Mouse (Mus musculus): Measurements from ENCODE around the gene Upk1a. TPM values are rescaled to one million over a fixed set of nuclear protein-coding genes. Genes with fewer than 3 reads are reported as not detected.
A peak's percentile ranks its signal among the peaks of the same experiment; 100 is the strongest.

Gene Upk1a
- polyA plus RNA-seq, 1 experiment from 2014 or later, result 0.44 TPM

GRCm38 (mm10) chr7:30586455-30587020, 26.1 kb downstream of the Upk1a start:
- H3K4me3 ChIP-seq, result peak overlapping the region; percentile 99
- peak overlapping the region; percentile 99; the same call in 1 of the 2 replicates for H3K27ac ChIP-seq (replicated peaks)
- WGBS, result 92% methylated on average over 28 of the region's 28 CpGs
- H3K9me3 ChIP-seq (replicated peaks), result no peaks in the 10 kb centered on the region
- H3K4me1 ChIP-seq, result peaks cover 27% of the 10 kb centered on the region
- DNase-seq (ENCODE audit: low spot score), result no peak
- no peaks in the 10 kb centered on the region for H3K27me3 ChIP-seq (ENCODE audit: low read depth, poor library complexity, severe bottlenecking)
- peaks cover 54% of the 10 kb centered on the region for H3K36me3 ChIP-seq

DNA sequence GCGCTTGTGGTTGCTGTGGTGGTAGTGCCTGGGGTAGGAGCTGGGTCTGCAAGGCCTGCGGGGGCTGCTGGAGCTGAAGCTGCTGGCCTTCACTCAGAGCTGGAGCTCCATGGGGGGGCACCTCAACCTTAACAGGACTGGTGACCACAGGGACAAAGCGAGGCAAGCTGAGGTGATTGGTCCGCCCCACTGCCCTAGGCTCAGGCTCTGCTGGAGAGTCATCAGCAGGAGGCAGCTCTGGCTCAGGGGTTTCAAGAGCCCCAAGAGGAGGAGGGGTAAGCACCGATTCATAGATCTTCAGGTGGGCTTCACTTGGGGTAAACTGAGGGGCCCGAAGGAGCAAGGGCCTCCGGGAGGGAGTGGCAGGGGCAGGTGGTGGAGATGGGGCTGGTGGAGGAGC, 27.5 kb downstream of the Upk1a start:
- Histone ChIP-seq H3K4me3 (no peak overlapping the region), H3K36me3 (peaks cover 67% of the 10 kb centered on the region), H3K27ac (replicated peaks) (no peak overlapping the region), H3K4me1 (peaks cover 22% of the 10 kb centered on the region), H3K27me3 (ENCODE audit: low read depth, poor library complexity, severe bottlenecking) (no peaks in the 10 kb centered on the region), H3K9me3 (replicated peaks) (no peaks in the 10 kb centered on the region)
- no peak for DNase-seq (ENCODE audit: low spot score)
- 94% methylated on average over 7 of the region's 7 CpGs for WGBS

- H3K9me3 ChIP-seq (replicated peaks), result no peaks in the 10 kb centered on the region
- no peak overlapping the region for H3K27ac ChIP-seq (replicated peaks)
- peaks cover 75% of the 10 kb centered on the region for H3K36me3 ChIP-seq
- DNase-seq (ENCODE audit: low spot score), result no peak
- no peak overlapping the region for H3K4me3 ChIP-seq
- no peaks in the 10 kb centered on the region for H3K27me3 ChIP-seq (ENCODE audit: low read depth, poor library complexity, severe bottlenecking)
- peaks cover 16% of the 10 kb centered on the region for H3K4me1 ChIP-seq
- 95% methylated on average over 10 of the region's 10 CpGs for whole genome bisulfite sequencing
Measured at GRCm38 (mm10) chr7:30584339-30584738, 28.3 kb downstream of the Upk1a start.

DNA sequence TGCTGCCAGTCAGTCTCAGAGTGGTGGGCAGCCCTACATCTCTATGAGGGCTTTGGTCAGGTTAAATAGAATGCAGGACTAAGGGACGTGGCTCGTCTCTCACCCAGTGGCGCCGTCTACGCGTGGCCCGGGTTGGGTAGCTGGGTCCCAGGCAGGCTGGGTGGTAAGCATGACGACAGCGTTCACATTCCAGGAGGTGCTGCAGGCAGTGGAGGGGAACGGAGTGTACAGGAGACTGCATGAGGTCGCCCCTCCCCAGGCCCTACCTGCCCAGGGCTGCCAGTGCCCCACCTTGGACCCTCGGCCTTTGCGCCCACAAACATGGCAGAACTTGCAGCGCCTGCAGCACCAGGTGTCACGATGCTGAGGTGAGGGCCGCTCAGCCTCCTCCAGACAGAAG, 31.1 kb downstream of the Upk1a start:
- DNase-seq (ENCODE audit: low spot score), result no peak
- peaks cover 3% of the 10 kb centered on the region for H3K4me1 ChIP-seq
- 97% methylated on average over 16 of the region's 16 CpGs for WGBS
- H3K4me3 ChIP-seq, result no peak overlapping the region
- no peak overlapping the region for H3K27ac ChIP-seq (replicated peaks)
- H3K9me3 ChIP-seq (replicated peaks), result no peaks in the 10 kb centered on the region
- peaks cover 99% of the 10 kb centered on the region for H3K36me3 ChIP-seq
- no peaks in the 10 kb centered on the region for H3K27me3 ChIP-seq (ENCODE audit: low read depth, poor library complexity, severe bottlenecking)

- 95% methylated on average over 8 of the region's 8 CpGs for WGBS
Measured at GRCm38 (mm10) chr7:30579950-30580349, 32.7 kb downstream of the Upk1a start.

DNA sequence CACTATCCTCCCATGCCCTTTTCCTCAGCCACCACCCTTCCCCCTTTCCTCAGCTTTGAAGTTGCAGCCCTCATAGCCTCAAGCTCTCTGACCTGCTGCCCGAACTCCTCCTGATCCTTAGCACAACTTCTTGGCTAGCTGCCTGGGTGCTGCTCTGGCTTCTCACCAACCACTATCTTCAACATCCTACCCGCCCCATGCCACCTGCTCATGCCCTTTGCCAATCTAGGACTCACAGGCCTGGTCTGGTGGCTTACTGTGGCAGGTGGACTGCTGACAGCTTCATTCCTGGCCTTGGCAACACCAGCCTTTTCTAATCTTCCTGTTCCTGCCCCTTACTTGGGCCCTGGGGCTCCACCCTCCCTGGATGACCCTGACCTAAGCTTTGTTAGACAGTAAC, 39.7 kb downstream of the Upk1a start:
- no peak for DNase-seq (ENCODE audit: low spot score)
- no peaks in the 10 kb centered on the region for H3K4me1 ChIP-seq
- H3K4me3 ChIP-seq, result no peak overlapping the region
- no peaks in the 10 kb centered on the region for H3K27me3 ChIP-seq (ENCODE audit: low read depth, poor library complexity, severe bottlenecking)
- no peak overlapping the region for H3K27ac ChIP-seq (replicated peaks)
- H3K9me3 ChIP-seq (replicated peaks), result no peaks in the 10 kb centered on the region
- peaks cover 100% of the 10 kb centered on the region for H3K36me3 ChIP-seq
- WGBS, result 92% methylated on average over 2 of the region's 2 CpGs

More at GRCm38 (mm10) chr7:30579950-30580349, 32.7 kb downstream of the Upk1a start:
- Histone ChIP-seq H3K4me3 (no peak overlapping the region), H3K9me3 (replicated peaks) (no peaks in the 10 kb centered on the region), H3K36me3 (peaks cover 99% of the 10 kb centered on the region), H3K27me3 (ENCODE audit: low read depth, poor library complexity, severe bottlenecking) (no peaks in the 10 kb centered on the region), H3K4me1 (no peaks in the 10 kb centered on the region), H3K27ac (replicated peaks) (no peak overlapping the region)
- DNase-seq (ENCODE audit: low spot score), result no peak

DNA sequence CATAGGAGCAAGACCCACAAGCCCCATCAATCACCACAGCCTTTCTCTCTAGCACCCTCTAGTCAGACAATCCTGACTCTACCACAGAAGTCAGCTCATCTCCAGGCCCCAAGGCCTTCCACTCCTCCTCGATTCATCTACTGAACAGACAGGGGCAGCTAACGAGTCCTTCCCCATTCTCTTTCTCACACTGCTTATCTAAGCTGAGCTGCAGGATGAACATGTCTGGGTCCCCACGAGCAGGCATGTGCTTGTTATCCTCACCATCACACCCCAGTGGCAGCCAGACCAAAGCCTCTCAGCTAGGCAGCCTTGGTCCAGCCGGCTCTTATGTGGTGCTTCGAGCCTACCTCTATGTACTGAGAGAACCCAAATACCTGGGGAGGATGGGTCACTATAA, 40.3 kb downstream of the Upk1a start:
- Histone ChIP-seq H3K27me3 (ENCODE audit: low read depth, poor library complexity, severe bottlenecking) (no peaks in the 10 kb centered on the region), H3K4me1 (no peaks in the 10 kb centered on the region), H3K4me3 (no peak overlapping the region), H3K9me3 (replicated peaks) (no peaks in the 10 kb centered on the region), H3K36me3 (peaks cover 98% of the 10 kb centered on the region), H3K27ac (replicated peaks) (no peak overlapping the region)
- WGBS, result 87% methylated on average over 5 of the region's 5 CpGs
- DNase-seq (ENCODE audit: low spot score), result no peak

DNA sequence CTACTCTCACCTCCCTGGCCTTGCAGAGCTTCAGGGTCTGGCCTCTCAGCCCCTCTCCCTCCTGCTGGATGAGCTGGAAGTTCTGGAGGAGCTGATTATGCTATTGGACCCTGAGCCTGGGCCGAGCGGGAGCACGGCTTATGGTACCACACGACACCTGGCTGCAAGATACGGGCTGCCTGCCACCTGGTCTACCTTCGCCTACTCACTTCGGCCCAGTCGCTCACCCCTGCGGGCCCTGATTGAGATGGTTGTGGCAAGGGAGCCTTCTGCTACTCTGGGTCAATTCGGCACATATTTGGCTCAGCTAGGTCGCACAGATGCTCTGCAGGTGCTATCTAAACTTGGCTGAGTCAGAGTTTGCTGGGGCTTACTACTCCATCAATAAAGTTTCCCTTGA, 45.1 kb downstream of the Upk1a start:
- Histone ChIP-seq H3K4me3 (no peak overlapping the region), H3K4me1 (peaks cover 9% of the 10 kb centered on the region), H3K36me3 (peaks cover 81% of the 10 kb centered on the region), H3K9me3 (replicated peaks) (no peaks in the 10 kb centered on the region), H3K27me3 (ENCODE audit: low read depth, poor library complexity, severe bottlenecking) (no peaks in the 10 kb centered on the region), H3K27ac (replicated peaks) (no peak overlapping the region)
- no peak for DNase-seq (ENCODE audit: low spot score)
- 96% methylated on average over 11 of the region's 11 CpGs for WGBS

GRCm38 (mm10) chr7:30566033-30566432, 46.6 kb downstream of the Upk1a start:
- Histone ChIP-seq H3K36me3 (peaks cover 68% of the 10 kb centered on the region), H3K9me3 (replicated peaks) (no peaks in the 10 kb centered on the region), H3K27ac (replicated peaks) (no peak overlapping the region), H3K4me1 (peaks cover 14% of the 10 kb centered on the region), H3K4me3 (no peak overlapping the region), H3K27me3 (ENCODE audit: low read depth, poor library complexity, severe bottlenecking) (no peaks in the 10 kb centered on the region)
- DNase-seq (ENCODE audit: low spot score), result no peak
- WGBS, result 91% methylated on average over 9 of the region's 9 CpGs

DNA sequence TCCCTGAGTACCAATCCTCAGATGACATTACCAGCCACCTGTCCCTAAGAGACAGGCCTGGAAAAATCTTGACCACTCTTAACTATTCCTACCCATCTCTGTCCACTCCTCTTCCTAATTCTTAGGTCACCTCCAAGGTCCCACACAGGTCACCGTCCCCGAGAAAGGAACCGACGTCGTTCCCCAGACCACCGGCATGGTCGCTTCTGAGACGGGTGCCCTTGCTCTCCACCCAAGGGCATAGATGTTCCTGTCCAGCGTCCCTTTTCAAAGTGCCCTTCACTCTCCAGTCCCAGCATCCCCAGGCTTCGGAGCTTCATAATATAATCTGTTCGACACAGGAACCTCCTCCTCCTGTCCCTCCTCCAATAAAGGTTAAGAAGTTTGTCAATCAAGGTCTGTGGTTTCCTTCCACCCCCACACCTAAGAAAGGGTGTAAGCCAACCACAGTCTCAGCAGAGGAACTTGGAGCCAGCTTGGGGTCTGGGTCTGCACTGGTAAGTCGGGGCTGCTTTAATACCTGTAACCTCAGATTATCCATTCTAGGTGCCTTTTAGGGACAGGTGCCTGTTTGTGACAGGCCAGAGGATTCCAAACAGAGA, 47.6 kb downstream of the Upk1a start, which contains the start of gene Igflr1:
Gene Igflr1, plus strand, starts transcription at position 458 of the 602 bp plus-strand sequence.
- no peak for DNase-seq (ENCODE audit: low spot score)
- peaks cover 58% of the 10 kb centered on the region for H3K36me3 ChIP-seq
- 94% methylated on average over 12 of the region's 12 CpGs for WGBS
- no peak within 1 kb of the TSS for H3K27ac ChIP-seq (replicated peaks)
- H3K4me3 ChIP-seq, result peak within 1 kb of the TSS; percentile 71; the same call in 1 of the 2 replicates
- H3K9me3 ChIP-seq (replicated peaks), result no peaks in the 10 kb centered on the region
- peaks cover 16% of the 10 kb centered on the region for H3K4me1 ChIP-seq
- H3K27me3 ChIP-seq (ENCODE audit: low read depth, poor library complexity, severe bottlenecking), result no peaks in the 10 kb centered on the region

DNA sequence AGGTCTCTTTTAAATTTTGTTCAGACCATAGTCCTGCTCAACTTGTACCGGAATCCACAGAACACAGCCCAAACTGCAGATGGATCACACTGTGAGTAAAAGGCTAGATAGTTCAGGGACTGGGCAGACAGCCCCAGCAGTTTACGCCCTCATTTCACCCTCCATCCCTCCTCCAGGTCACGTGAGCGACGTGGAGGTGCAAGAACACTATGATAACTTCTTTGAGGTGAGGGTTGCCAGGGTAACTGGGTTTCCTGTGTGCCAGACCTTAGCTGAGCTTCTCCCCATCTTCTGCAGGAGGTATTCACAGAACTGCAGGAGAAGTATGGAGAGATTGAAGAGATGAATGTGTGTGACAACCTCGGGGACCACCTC, 48.8 kb downstream of the Upk1a start:
- DNase-seq (ENCODE audit: low spot score), result no peak
- peaks cover 46% of the 10 kb centered on the region for H3K36me3 ChIP-seq
- H3K27ac ChIP-seq (replicated peaks), result peak overlapping the region; percentile 93
- H3K4me1 ChIP-seq, result peaks cover 22% of the 10 kb centered on the region
- 26% methylated on average over 6 of the region's 6 CpGs for WGBS
- H3K4me3 ChIP-seq, result peak overlapping the region; percentile 71
- H3K9me3 ChIP-seq (replicated peaks), result no peaks in the 10 kb centered on the region
- no peaks in the 10 kb centered on the region for H3K27me3 ChIP-seq (ENCODE audit: low read depth, poor library complexity, severe bottlenecking)

GRCm38 (mm10) chr7:30563117-30563905, 49.3 kb downstream of the Upk1a start, which contains the start of the genes U2af1l4, Gm49396 and Psenen:
Gene U2af1l4 (plus strand): TSS chr7:30563301.
Gene Gm49396 (plus strand): TSS chr7:30563344.
Gene Psenen (minus strand): TSS chr7:30563627.
- Histone ChIP-seq H3K36me3 (peaks cover 40% of the 10 kb centered on the region), H3K4me1 (peaks cover 28% of the 10 kb centered on the region), H3K9me3 (replicated peaks) (no peaks in the 10 kb centered on the region), H3K27me3 (ENCODE audit: low read depth, poor library complexity, severe bottlenecking) (no peaks in the 10 kb centered on the region), H3K4me3 (peak within 1 kb of the TSS; percentile 71), H3K27ac (replicated peaks) (peak within 1 kb of the TSS; percentile 93)
- peak; percentile 97 for DNase-seq (ENCODE audit: low spot score)
- WGBS, result under 1% methylated on average over 45 of the region's 45 CpGs

Measured in midbrain, embryonic 10.5 days (tissue).